Mouse (Mus musculus) CD8-positive naive resting alpha-beta T cell, adult 2 months (primary cell): ENCODE measurements around the gene Tmem33.
A peak's percentile ranks its signal among the peaks of the same experiment; 100 is the strongest.

Experiments used
- DNase-seq, 2 experiments: peaks; one replicate each; pipeline ENCODE4 v3.0.0; 2022; ENCODE audit warnings: low read depth in 2 of 2, low spot score in 2 of 2

The Tmem33 gene

GRCm38 (mm10) chr5:67260531-67261371 is at the start of gene Tmem33:
Gene Tmem33 (plus strand): TSS chr5:67260565.
- peak; percentile 84 to 87 for DNase-seq

GRCm38 (mm10) chr5:67213168-67213567 is 47.2 kb upstream of the Tmem33 start:
- no peak for DNase-seq

GRCm38 (mm10) chr5:67215121-67216030 is 45.0 kb upstream of the Tmem33 start:
- DNase-seq = no peak

- no peak for DNase-seq
Observed at GRCm38 (mm10) chr5:67216031-67216778, 44.2 kb upstream of the Tmem33 start.

- no peak for DNase-seq
Observed at GRCm38 (mm10) chr5:67216779-67217095, 43.6 kb upstream of the Tmem33 start.

GRCm38 (mm10) chr5:67221901-67222300 is 38.5 kb upstream of the Tmem33 start:
- DNase-seq = no peak

GRCm38 (mm10) chr5:67222440-67223390 is 37.6 kb upstream of the Tmem33 start:
- DNase-seq = no peak

GRCm38 (mm10) chr5:67223391-67224121 is 36.8 kb upstream of the Tmem33 start:
- DNase-seq = no peak

GRCm38 (mm10) chr5:67224122-67224502 is 36.3 kb upstream of the Tmem33 start:
- DNase-seq = no peak

- no peak for DNase-seq
Observed at GRCm38 (mm10) chr5:67225758-67226157, 34.6 kb upstream of the Tmem33 start.

- DNase-seq = no peak
Observed at GRCm38 (mm10) chr5:67227261-67227660, 33.1 kb upstream of the Tmem33 start.

- no peak for DNase-seq
Observed at GRCm38 (mm10) chr5:67227682-67228444, 32.5 kb upstream of the Tmem33 start.

GRCm38 (mm10) chr5:67234682-67235081 is 25.7 kb upstream of the Tmem33 start:
- DNase-seq = no peak

- no peak for DNase-seq
Observed at GRCm38 (mm10) chr5:67235462-67235861, 24.9 kb upstream of the Tmem33 start.

GRCm38 (mm10) chr5:67236601-67237000 is 23.8 kb upstream of the Tmem33 start:
- no peak for DNase-seq

GRCm38 (mm10) chr5:67238303-67238702 is 22.1 kb upstream of the Tmem33 start:
- DNase-seq = no peak

GRCm38 (mm10) chr5:67241713-67242112 is 18.7 kb upstream of the Tmem33 start:
- DNase-seq = no peak

GRCm38 (mm10) chr5:67243231-67243630 is 17.1 kb upstream of the Tmem33 start:
- DNase-seq = no peak

- DNase-seq = no peak
Observed at GRCm38 (mm10) chr5:67252261-67252660, 8.1 kb upstream of the Tmem33 start.
